Mouse (Mus musculus): ENCODE data around the gene Mterf4. TPM values are rescaled to one million over a fixed set of nuclear protein-coding genes. Genes with fewer than 3 reads are reported as not detected.

Gene Mterf4
- polyA plus RNA-seq, 1 experiment from 2014 or later = 34.7 TPM

GRCm38 (mm10) chr1:93292006-93292405 lies 13.7 kb downstream of the Mterf4 start:
- 79% methylated on average over 8 of the region's 8 CpGs for WGBS
- ATAC-seq (ENCODE audit: low FRiP score, low read depth) = no peak
- Histone ChIP-seq H3K9ac (replicated peaks) (no peak overlapping the region), H3K9me3 (no peaks in the 10 kb centered on the region), H3K4me2 (replicated peaks) (no peak overlapping the region), H3K27ac (replicated peaks) (no peak overlapping the region), H3K4me3 (no peak overlapping the region), H3K27me3 (no peaks in the 10 kb centered on the region), H3K36me3 (peaks cover 14% of the 10 kb centered on the region), H3K4me1 (no peaks in the 10 kb centered on the region)

- 87% methylated on average over 1 of the region's 1 CpGs for WGBS
- Histone ChIP-seq H3K4me1 (no peaks in the 10 kb centered on the region), H3K27ac (replicated peaks) (no peak overlapping the region), H3K36me3 (peaks cover 10% of the 10 kb centered on the region), H3K4me2 (replicated peaks) (no peak overlapping the region), H3K9ac (replicated peaks) (no peak overlapping the region), H3K4me3 (no peak overlapping the region), H3K27me3 (no peaks in the 10 kb centered on the region), H3K9me3 (no peaks in the 10 kb centered on the region)
- ATAC-seq (ENCODE audit: low FRiP score, low read depth) = no peak
These were observed 14.1 kb downstream of the Mterf4 start for GRCm38 (mm10) chr1:93291591-93291990.

GRCm38 (mm10) chr1:93290956-93291355 lies 14.8 kb downstream of the Mterf4 start:
- H3K27me3 ChIP-seq = no peaks in the 10 kb centered on the region
- no peak overlapping the region for H3K27ac ChIP-seq (replicated peaks)
- no peaks in the 10 kb centered on the region for H3K9me3 ChIP-seq
- H3K4me3 ChIP-seq = no peak overlapping the region
- H3K36me3 ChIP-seq = peaks cover 6% of the 10 kb centered on the region
- H3K4me2 ChIP-seq (replicated peaks) = no peak overlapping the region
- ATAC-seq (ENCODE audit: low FRiP score, low read depth) = no peak
- 83% methylated on average over 4 of the region's 4 CpGs for WGBS
- H3K4me1 ChIP-seq = no peaks in the 10 kb centered on the region
- H3K9ac ChIP-seq (replicated peaks) = no peak overlapping the region

- Histone ChIP-seq H3K27ac (replicated peaks) (no peak overlapping the region), H3K4me1 (no peaks in the 10 kb centered on the region), H3K9ac (replicated peaks) (no peak overlapping the region), H3K4me2 (replicated peaks) (no peak overlapping the region), H3K4me3 (no peak overlapping the region), H3K9me3 (no peaks in the 10 kb centered on the region), H3K27me3 (no peaks in the 10 kb centered on the region), H3K36me3 (no peaks in the 10 kb centered on the region)
- WGBS = 69% methylated on average over 3 of the region's 3 CpGs
- ATAC-seq (ENCODE audit: low FRiP score, low read depth) = no peak
These were observed 16.0 kb downstream of the Mterf4 start for GRCm38 (mm10) chr1:93289678-93290214.

GRCm38 (mm10) chr1:93277041-93277440 lies 28.7 kb downstream of the Mterf4 start:
- no peaks in the 10 kb centered on the region for H3K36me3 ChIP-seq

GRCm38 (mm10) chr1:93275561-93275960 lies 30.2 kb downstream of the Mterf4 start:
- H3K4me1 ChIP-seq = no peaks in the 10 kb centered on the region
- WGBS = 81% methylated on average over 6 of the region's 6 CpGs
- no peaks in the 10 kb centered on the region for H3K36me3 ChIP-seq
- no peak for ATAC-seq (ENCODE audit: low FRiP score, low read depth)
- no peaks in the 10 kb centered on the region for H3K9me3 ChIP-seq
- no peaks in the 10 kb centered on the region for H3K27me3 ChIP-seq
- no peak overlapping the region for H3K27ac ChIP-seq (replicated peaks)
- H3K4me2 ChIP-seq (replicated peaks) = no peak overlapping the region
- H3K9ac ChIP-seq (replicated peaks) = no peak overlapping the region
- no peak overlapping the region for H3K4me3 ChIP-seq

More at GRCm38 (mm10) chr1:93277041-93277440, 28.7 kb downstream of the Mterf4 start:
- Histone ChIP-seq H3K4me2 (replicated peaks) (no peak overlapping the region), H3K4me3 (no peak overlapping the region), H3K27me3 (no peaks in the 10 kb centered on the region; the same call in 1 of the 2 replicates), H3K9me3 (no peaks in the 10 kb centered on the region), H3K27ac (replicated peaks) (no peak overlapping the region), H3K4me1 (no peaks in the 10 kb centered on the region), H3K9ac (replicated peaks) (no peak overlapping the region)
- 78% methylated on average over 7 of the region's 7 CpGs for WGBS
- no peak for ATAC-seq (ENCODE audit: low FRiP score, low read depth)

GRCm38 (mm10) chr1:93272409-93272821 lies 33.3 kb downstream of the Mterf4 start:
- ATAC-seq (ENCODE audit: low FRiP score, low read depth) = 0 out of 2 replicates have a peak, but pooled peaks have one; percentile 38
- no peaks in the 10 kb centered on the region for H3K36me3 ChIP-seq
- H3K4me2 ChIP-seq (replicated peaks) = peak overlapping the region; percentile 33
- H3K9ac ChIP-seq (replicated peaks) = 0 out of 2 replicates have a peak overlapping the region, but pooled peaks have one; percentile 20
- H3K27me3 ChIP-seq = no peaks in the 10 kb centered on the region
- no peaks in the 10 kb centered on the region for H3K4me1 ChIP-seq
- H3K27ac ChIP-seq (replicated peaks) = no peak overlapping the region
- WGBS = 5% methylated on average over 13 of the region's 16 CpGs
- H3K4me3 ChIP-seq = peak overlapping the region; percentile 13; the same call in 1 of the 2 replicates
- no peaks in the 10 kb centered on the region for H3K9me3 ChIP-seq

- WGBS = 83% methylated on average over 5 of the region's 6 CpGs
- H3K36me3 ChIP-seq = no peaks in the 10 kb centered on the region
- H3K4me1 ChIP-seq = no peaks in the 10 kb centered on the region
- no peaks in the 10 kb centered on the region for H3K27me3 ChIP-seq
- H3K4me2 ChIP-seq (replicated peaks) = no peak overlapping the region
- H3K9me3 ChIP-seq = no peaks in the 10 kb centered on the region
- no peak overlapping the region for H3K27ac ChIP-seq (replicated peaks)
- H3K4me3 ChIP-seq = no peak overlapping the region
- no peak for ATAC-seq (ENCODE audit: low FRiP score, low read depth)
- H3K9ac ChIP-seq (replicated peaks) = no peak overlapping the region
These were observed 34.0 kb downstream of the Mterf4 start for GRCm38 (mm10) chr1:93271751-93272150.

GRCm38 (mm10) chr1:93270516-93271240 lies 35.0 kb downstream of the Mterf4 start:
- no peaks in the 10 kb centered on the region for H3K27me3 ChIP-seq
- H3K4me2 ChIP-seq (replicated peaks) = no peak overlapping the region
- H3K4me1 ChIP-seq = no peaks in the 10 kb centered on the region
- ATAC-seq (ENCODE audit: low FRiP score, low read depth) = no peak
- no peak overlapping the region for H3K27ac ChIP-seq (replicated peaks)
- no peak overlapping the region for H3K9ac ChIP-seq (replicated peaks)
- H3K4me3 ChIP-seq = no peak overlapping the region
- H3K9me3 ChIP-seq = no peaks in the 10 kb centered on the region
- 67% methylated on average over 3 of the region's 3 CpGs for WGBS
- H3K36me3 ChIP-seq = no peaks in the 10 kb centered on the region

GRCm38 (mm10) chr1:93268246-93268645 lies 37.5 kb downstream of the Mterf4 start:
- 84% methylated on average over 2 of the region's 2 CpGs for WGBS

GRCm38 (mm10) chr1:93267207-93267606 lies 38.5 kb downstream of the Mterf4 start:
- no peaks in the 10 kb centered on the region for H3K9me3 ChIP-seq
- WGBS = 65% methylated on average over 3 of the region's 3 CpGs
- H3K27me3 ChIP-seq = no peaks in the 10 kb centered on the region
- no peak overlapping the region for H3K4me2 ChIP-seq (replicated peaks)
- H3K4me3 ChIP-seq = no peak overlapping the region
- H3K36me3 ChIP-seq = no peaks in the 10 kb centered on the region
- no peaks in the 10 kb centered on the region for H3K4me1 ChIP-seq
- no peak overlapping the region for H3K9ac ChIP-seq (replicated peaks)
- no peak for ATAC-seq (ENCODE audit: low FRiP score, low read depth)
- H3K27ac ChIP-seq (replicated peaks) = no peak overlapping the region

More at GRCm38 (mm10) chr1:93268246-93268645, 37.5 kb downstream of the Mterf4 start:
- Histone ChIP-seq H3K4me2 (replicated peaks) (no peak overlapping the region), H3K9ac (replicated peaks) (no peak overlapping the region), H3K9me3 (no peaks in the 10 kb centered on the region), H3K27me3 (no peaks in the 10 kb centered on the region), H3K4me3 (no peak overlapping the region), H3K36me3 (no peaks in the 10 kb centered on the region), H3K4me1 (no peaks in the 10 kb centered on the region), H3K27ac (replicated peaks) (no peak overlapping the region)
- ATAC-seq (ENCODE audit: low FRiP score, low read depth) = no peak

GRCm38 (mm10) chr1:93257560-93257959 lies 48.2 kb downstream of the Mterf4 start:
- Histone ChIP-seq H3K4me2 (replicated peaks) (no peak overlapping the region), H3K4me1 (no peaks in the 10 kb centered on the region), H3K9me3 (no peaks in the 10 kb centered on the region), H3K36me3 (no peaks in the 10 kb centered on the region), H3K9ac (replicated peaks) (no peak overlapping the region), H3K27ac (replicated peaks) (no peak overlapping the region), H3K27me3 (no peaks in the 10 kb centered on the region), H3K4me3 (no peak overlapping the region)
- WGBS = 81% methylated on average over 1 of the region's 1 CpGs
- ATAC-seq (ENCODE audit: low FRiP score, low read depth) = no peak

Data from midbrain, embryonic 12.5 days (tissue).